Mouse (Mus musculus) heart, postnatal 10 days (tissue): ENCODE results near the gene Gm5965. TPM values are rescaled to one million over a fixed set of nuclear protein-coding genes. Genes with fewer than 3 reads are reported as not detected.
"Not testable (repeated sequence)": the region's sequence is repeated elsewhere in the genome, so short reads cannot be mapped to it uniquely, and the experiment has no call there.

ENCODE experiments used
- DNase-seq, 2 experiments: peaks; one replicate each; pipeline ENCODE4 v3.0.0; 2021
- intact Hi-C: fragments of 180-260 bp; cut with DNase I; formaldehyde crosslinking; loops from one replicate; pipeline ENCODE4 v1.15.1; 2025
- total RNA-seq, 2 experiments: library from RNA; stranded (reverse); gene quantifications; 2 replicates each; pipeline ENCODE4 v1.2.3; 2021

The Gm5965 gene
- not detected for total RNA-seq

DNA sequence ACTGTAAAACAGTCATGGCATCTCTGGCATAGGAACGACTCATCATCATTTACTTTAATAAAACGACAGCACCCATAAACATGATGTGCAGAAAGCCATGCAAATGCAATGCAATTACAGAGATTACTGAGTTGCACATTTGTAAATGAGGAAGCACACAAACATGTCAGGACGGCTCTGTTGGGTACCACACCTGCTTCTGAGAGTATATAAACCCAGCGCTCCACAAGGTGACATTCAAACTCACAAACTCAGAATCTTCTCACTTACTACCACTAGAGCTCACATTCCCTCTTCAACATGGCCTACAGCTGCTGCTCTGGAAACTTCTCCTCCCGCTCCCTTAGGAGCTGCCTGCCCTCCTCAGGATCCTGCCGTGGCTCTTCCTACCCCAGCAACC lies at the start of gene Gm5965:
Gene Gm5965, plus strand, starts transcription at position 301 of the 400 bp plus-strand sequence.
- no peak for DNase-seq
- intact Hi-C loops: no loop called here

DNA sequence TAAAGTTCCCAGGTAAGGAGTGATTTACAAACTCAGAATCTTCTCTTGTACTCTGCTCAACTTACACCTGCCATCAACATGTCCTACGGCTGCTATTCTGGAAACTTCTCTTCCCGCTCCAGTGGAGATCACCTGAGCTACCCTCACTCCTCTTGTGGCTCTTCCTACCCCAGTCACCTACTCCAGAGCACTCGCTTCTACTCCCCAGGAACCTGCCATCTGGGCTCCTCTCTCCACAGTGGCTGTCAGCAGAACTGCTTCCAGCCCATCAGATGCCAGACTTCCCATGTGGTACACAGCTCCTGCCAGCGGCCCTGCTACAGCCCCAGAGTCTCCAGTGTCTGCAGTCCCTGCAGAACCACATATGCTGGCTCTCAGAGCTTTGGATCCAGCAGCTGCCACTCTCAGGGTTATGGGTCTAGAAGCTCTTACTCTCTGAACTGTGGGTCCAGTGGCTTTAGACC lies 48.9 kb upstream of the Gm5965 start, which contains the start of gene Krtap13-1:
Gene Krtap13-1, plus strand, starts transcription at position 51 of the 464 bp plus-strand sequence.
- no peak for DNase-seq
- intact Hi-C loops: no loop called here

DNA sequence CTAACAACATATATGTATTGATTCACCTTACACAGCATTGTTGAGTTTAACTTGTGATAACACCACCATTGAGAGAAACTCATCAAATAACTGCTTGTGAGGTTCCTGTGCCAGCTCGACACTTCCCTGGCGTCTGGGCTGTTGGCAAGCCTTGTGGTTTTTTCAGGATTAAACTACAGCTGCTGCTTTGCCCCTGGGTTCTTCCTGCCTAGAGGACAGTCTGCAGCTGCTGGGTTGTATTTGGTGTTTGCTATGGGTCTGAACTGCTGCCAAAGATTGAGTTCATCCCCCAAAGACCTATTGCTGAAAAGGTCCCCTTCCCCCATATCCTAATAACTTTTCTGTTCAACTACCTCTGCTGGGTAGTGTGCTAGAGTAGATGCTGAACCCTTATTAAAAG lies 42.3 kb upstream of the Gm5965 start:
- DNase-seq: no peak
- intact Hi-C loops: no loop called here

DNA sequence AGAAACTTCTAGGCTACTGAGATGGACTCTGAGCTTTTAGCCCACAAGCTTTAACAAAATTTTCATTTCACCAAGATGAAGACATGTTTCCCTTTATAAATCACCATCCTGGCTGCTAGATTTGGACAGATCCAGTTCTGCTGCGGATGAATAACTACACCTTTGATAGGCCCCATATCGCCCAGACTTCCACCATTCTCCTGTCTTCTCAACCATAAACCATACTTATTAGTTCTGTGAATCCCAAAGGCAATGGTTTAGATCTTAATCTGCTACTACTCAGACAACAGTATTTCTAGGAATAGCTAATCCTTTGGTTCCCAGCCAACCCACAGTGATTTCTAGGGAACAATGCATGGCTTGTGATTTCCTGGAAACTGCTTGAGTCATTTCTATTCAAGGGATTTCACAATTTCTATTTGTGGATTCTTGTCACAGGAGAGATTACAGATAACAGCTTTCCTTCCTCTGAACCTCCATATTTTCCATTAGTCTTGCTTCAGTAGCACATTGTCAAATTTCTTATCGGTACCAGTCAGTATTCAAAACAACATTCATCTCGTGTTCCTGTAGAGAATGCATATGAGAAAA lies 32.9 kb upstream of the Gm5965 start:
- DNase-seq: no peak
- intact Hi-C loops: no loop called here

DNA sequence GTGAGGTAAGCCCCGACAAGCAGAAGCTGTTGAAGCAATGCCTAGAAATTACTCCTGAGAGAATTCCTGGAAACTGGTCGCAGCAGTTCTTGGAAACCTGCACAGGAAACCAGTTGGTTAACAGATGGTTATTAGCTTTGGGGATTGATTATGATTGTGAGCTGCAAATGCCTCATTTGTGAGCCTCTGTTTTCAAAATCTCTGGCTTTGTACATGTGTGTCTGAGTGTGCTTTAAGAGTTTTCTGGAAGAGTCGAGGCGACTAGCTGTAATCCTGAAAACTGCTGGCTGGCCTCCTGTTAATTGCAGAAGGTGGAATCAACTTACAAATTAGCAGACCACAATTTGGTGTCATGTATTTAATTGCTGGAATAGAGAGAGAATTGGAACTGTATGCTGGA lies 29.8 kb upstream of the Gm5965 start:
- no peak for DNase-seq
- intact Hi-C loops: no loop called here

DNA sequence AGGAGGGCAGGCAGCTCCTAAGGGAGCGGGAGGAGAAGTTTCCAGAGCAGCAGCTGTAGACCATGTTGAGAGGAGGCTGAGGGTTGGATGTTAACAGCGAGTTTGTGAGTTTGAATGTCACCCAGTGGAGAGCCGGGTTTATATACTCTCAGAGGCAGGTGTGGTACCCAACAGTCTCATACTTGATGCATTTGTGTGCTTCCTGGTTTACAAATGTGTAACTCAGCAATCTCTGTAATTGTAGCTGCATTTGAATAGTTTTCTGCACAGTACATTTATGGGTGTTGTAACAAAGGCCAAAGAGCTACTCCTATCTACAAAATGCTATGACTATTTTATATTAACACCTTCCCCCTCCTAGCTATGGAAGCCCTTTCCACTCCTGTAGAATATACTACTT lies 26.2 kb upstream of the Gm5965 start, which contains the start of gene Krtap13:
Gene Krtap13, minus strand, starts transcription at position 101 of the 400 bp plus-strand sequence.
- DNase-seq, intact Hi-C loops: not testable (repeated sequence)

DNA sequence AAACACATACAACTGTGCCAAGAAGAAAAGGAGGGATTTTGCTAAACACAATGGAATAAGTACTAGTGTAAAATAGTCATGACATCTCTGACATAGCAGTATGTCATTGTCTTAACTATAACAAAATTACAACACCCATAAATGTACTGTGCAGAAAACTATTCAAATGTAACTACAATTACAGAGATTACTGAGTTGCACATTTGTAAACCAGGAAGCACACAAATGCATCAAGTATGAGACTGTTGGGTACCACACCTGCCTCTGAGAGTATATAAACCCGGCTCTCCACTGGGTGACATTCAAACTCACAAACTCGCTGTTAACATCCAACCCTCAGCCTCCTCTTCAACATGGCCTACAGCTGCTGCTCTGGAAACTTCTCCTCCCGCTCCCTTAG lies 19.1 kb upstream of the Gm5965 start, which contains the start of gene 2310034C09Rik:
Gene 2310034C09Rik, plus strand, starts transcription at position 301 of the 400 bp plus-strand sequence.
- intact Hi-C loops, DNase-seq: not testable (repeated sequence)

DNA sequence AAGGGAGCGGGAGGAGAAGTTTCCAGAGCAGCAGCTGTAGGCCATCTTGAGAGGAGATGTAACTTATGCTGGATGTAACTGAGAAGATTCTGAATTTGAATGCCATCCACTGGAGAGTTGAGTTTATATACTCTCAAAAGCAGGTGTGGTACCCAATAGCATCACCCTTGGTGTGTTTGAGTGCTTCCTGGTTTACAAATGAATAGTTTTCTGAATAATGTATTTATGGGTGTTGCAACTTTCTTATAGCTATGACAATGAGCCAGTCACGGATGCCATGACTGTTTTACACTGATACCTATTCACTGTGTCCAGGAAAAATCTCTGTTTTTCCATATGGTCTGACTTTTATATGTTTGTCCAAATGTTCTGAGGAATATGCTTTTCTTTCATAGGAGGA lies 3.6 kb upstream of the Gm5965 start, which contains the start of gene 2310057N15Rik:
Gene 2310057N15Rik, minus strand, starts transcription at position 101 of the 400 bp plus-strand sequence.
- DNase-seq: no peak
- intact Hi-C loops: no loop called here

DNA sequence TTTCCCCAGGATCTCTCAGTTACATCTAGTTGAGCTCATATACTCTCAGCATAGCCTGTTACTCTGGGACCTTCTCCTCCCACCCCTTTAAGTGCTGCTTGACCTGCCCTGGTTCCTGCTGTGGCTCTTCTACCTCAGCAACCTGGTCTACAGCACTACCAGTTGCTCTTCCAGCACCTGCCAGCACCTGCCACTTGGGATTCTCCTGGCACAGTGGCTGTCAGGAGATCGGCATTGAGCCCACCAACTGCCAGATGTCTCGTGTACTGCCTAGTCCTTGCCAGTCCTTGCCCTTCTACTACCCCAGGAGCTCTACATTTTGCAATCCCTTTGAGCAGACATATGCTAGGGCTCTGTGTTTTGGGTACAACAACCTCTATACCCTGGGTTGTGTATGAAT lies 9.1 kb downstream of the Gm5965 start:
- intact Hi-C loops: no loop called here
- no peak for DNase-seq

DNA sequence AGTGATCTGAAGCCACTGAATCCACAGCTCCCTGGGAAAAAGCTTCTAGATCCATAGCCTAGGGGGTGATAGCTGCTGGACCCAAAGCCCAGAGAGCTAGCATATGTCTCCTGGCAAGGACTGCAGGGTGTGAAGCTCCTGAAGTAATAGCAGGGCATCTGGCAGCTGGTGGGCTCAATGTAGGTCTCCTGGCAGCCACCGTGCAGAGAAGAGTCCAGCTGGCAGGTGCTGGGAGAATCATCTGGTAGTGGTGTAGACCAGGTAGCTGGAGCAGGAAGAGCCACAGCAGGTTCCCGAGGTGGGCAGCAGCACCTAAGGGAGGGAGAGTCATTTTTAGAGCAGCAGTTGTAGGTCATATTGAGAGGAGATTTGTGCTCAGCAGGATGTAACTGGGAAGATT lies 34.1 kb downstream of the Gm5965 start, which contains the start of gene Gm20741:
Gene Gm20741, minus strand, starts transcription at position 394 of the 400 bp plus-strand sequence.
- no peak for DNase-seq
- intact Hi-C loops: no loop called here

DNA sequence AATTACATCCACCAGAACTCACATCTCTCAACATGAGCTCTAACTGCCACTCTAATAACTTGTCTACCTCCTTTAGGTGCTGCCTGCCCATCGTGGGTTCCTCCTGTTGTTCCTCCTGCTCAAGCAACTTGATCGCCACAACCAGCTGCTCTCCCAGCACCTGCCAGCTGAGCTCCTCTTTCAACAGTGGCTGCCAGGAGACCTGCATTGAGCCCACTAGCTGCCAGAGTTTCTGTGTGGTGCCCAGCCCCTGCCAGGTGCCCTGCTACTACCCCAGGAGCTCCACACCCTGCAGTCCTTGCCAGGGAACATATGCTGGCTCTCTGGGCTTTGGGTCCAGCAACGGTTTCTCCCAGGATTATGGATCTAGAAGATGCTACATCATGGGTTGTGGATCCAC lies 42.4 kb downstream of the Gm5965 start, which contains the start of gene Krtap15:
Gene Krtap15, plus strand, starts transcription at position 150 of the 400 bp plus-strand sequence.
- no peak for DNase-seq
- intact Hi-C loops: loop anchor here (10.0 kb wide), 1 partner anchor 425 kb away; no protein-coding TSS in a partner anchor

DNA sequence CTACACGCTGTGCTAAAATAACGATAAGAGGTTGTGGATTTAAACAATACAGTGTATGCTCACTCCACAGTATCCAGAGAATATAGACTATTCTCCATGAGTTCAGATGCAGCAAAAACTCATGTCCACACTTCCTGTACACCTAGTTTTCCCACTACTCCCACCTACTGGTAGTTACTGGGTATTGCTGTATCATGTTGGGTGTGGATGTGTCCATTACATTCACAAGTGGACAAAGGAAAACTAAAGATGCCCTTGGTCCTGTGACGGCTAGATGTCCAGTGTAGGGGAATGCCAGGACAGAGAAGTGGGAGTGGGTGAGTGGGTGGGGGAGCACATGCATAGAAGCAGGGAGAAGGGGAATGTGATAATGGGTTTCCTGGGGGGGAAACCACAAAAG lies 46.0 kb downstream of the Gm5965 start:
- DNase-seq: peak; percentile 3 to 8
- intact Hi-C loops: loop anchor here (10.0 kb wide), 1 partner anchor 429 kb away; no protein-coding TSS in a partner anchor

DNA sequence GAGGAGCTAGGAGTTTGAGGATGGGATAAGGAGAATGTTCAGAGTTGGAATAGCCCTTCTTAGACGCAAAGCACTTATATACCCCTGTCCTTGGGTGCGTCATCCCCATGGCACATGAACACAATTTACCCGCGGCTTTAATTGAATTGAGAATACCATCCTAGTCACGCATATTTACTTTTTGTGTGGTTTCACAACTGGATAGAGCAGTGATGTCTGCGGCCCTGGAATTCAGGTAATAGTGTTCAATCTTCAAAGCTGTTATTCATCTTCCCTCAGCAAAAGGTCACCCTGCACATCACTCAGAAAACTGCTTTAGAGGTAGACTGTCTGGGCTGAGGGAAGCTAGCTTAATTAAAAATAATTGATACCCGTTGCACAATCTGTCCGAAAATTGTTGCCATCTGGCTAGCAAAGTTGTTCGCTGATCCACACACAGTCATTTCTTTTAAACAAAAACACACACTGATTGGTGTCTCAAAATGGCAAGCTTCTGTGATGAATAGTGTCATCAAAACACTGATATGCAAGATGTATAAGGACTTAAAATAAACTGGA lies 48.5 kb downstream of the Gm5965 start, which contains the start of gene Krtap14:
Gene Krtap14, minus strand, starts transcription at position 51 of the 558 bp plus-strand sequence.
- intact Hi-C loops: loop anchor here (10.0 kb wide), 1 partner anchor 431 kb away; no protein-coding TSS in a partner anchor
- no peak for DNase-seq

DNA sequence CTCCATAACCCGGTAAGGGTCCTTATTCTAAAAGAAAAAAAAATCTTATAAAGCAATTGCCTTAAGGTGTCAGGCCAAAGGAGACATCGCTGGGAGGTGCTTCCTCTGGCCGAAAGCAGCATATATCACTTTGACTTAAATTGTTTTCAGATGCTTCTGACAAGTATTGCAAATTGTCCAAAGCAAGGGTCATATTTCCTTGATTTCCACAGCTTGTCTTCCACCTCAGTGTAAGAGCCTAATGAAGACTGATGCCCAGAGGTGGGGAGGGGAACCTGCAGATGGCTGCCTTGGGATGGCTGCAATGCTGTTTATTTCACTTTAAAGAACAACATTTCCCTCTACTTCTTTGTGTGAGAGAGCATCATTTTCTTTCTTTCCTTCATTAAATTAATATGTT lies 49.3 kb downstream of the Gm5965 start:
- intact Hi-C loops: loop anchor here (10.0 kb wide), 1 partner anchor 432 kb away; no protein-coding TSS in a partner anchor
- DNase-seq: no peak

Other genes starting within 250 kb of the Gm5965 start
- not detected for gene Cldn8, start 214.7 kb upstream of the Gm5965 start, total RNA-seq
- gene Krtap24-1, start 165.6 kb upstream of the Gm5965 start, total RNA-seq: not detected
- gene 2310079G19Rik, start 150.2 kb upstream of the Gm5965 start, total RNA-seq: not detected
- not detected for gene Krtap26-1, start 130.1 kb upstream of the Gm5965 start, total RNA-seq
- gene Krtap27-1, start 106.2 kb upstream of the Gm5965 start, total RNA-seq: not detected
- not detected for gene 2310061N02Rik, start 69.9 kb upstream of the Gm5965 start, total RNA-seq
- gene Krtap13-1, start 49.0 kb upstream of the Gm5965 start, total RNA-seq: not detected
- not detected for gene Krtap13, start 26.3 kb upstream of the Gm5965 start, total RNA-seq
- not detected for gene 2310034C09Rik, start 19.0 kb upstream of the Gm5965 start, total RNA-seq
- gene 2310057N15Rik, start 3.7 kb upstream of the Gm5965 start, total RNA-seq: not detected
- gene Gm20741, start 34.3 kb downstream of the Gm5965 start, total RNA-seq: not detected
- gene Krtap15, start 42.3 kb downstream of the Gm5965 start, total RNA-seq: not detected
- not detected for gene Krtap14, start 48.2 kb downstream of the Gm5965 start, total RNA-seq
- not detected for gene Krtap19-1, start 91.5 kb downstream of the Gm5965 start, total RNA-seq
- not detected for gene Krtap19-2, start 96.4 kb downstream of the Gm5965 start, total RNA-seq
- not detected for gene Krtap19-3, start 100.1 kb downstream of the Gm5965 start, total RNA-seq
- gene Krtap19-4, start 107.2 kb downstream of the Gm5965 start, total RNA-seq: not detected
- not detected for gene Krtap19-5, start 118.6 kb downstream of the Gm5965 start, total RNA-seq
- gene Krtap19-9b, start 154.4 kb downstream of the Gm5965 start, total RNA-seq: not detected
- not detected for gene Krtap16-3, start 185.0 kb downstream of the Gm5965 start, total RNA-seq
- gene Krtap22-2, start 232.9 kb downstream of the Gm5965 start, total RNA-seq: not detected
- not detected for gene Gm10229, start 237.4 kb downstream of the Gm5965 start, total RNA-seq